Comparison of ENCODE assay signal across 10 mouse cellular contexts in genomic region chr13:52187841-52188604, GRCm38 (mm10).
A peak's percentile ranks its signal among the peaks of the same experiment; 100 is the strongest.
DNase-seq lines count a peak whose midpoint lies in the region; ATAC-seq and TF ChIP-seq lines count a peak whose summit lies in the region.
"Had no signal": no experiment of that assay in that cellular context is flagged by ENCODE, and none has a peak within 500 bp of the region (broad histone marks: within the 10 kb centered on the region; RNA-seq: fewer than 3 reads in every experiment).

No protein-coding gene starts in this region.

- no peaks in the 10 kb centered on the region for H3K9me3 ChIP-seq in neural tube, embryonic 12.5 days
- no peaks in the 10 kb centered on the region for H3K9me3 ChIP-seq in neural tube, embryonic 15.5 days (replicated peaks)
- H3K9me3 ChIP-seq: embryonic facial prominence, embryonic 13.5 days had no signal

- ATAC-seq in neural tube, embryonic 12.5 days (ENCODE audit: low FRiP score, low read depth) = 0 out of 2 replicates have a peak, but pooled peaks have one; percentile 50
- ATAC-seq in neural tube, embryonic 15.5 days (ENCODE audit: low FRiP score) = no peak
- ATAC-seq in megakaryocyte-erythroid progenitor cell, adult 5-6 weeks (replicated peaks; ENCODE audit: low FRiP score, low TSS enrichment, poor library complexity, severe bottlenecking) = no peak

- peaks cover 14% of the 10 kb centered on the region for H3K4me1 ChIP-seq in neural tube, embryonic 12.5 days
- H3K4me1 ChIP-seq in neural tube, embryonic 15.5 days = peaks cover 15% of the 10 kb centered on the region
- no peaks in the 10 kb centered on the region for H3K4me1 ChIP-seq in lung, adult 2 months (ENCODE audit: control insufficient read depth, insufficient read depth, low read length)

- no peaks in the 10 kb centered on the region for H3K36me3 ChIP-seq in neural tube, embryonic 12.5 days
- no peaks in the 10 kb centered on the region for H3K36me3 ChIP-seq in neural tube, embryonic 15.5 days
- H3K36me3 ChIP-seq: embryonic facial prominence, embryonic 13.5 days had no signal

- no peak overlapping the region for H3K9ac ChIP-seq in neural tube, embryonic 12.5 days
- no peak overlapping the region for H3K9ac ChIP-seq in neural tube, embryonic 15.5 days (replicated peaks)
- H3K9ac ChIP-seq: embryonic facial prominence, embryonic 13.5 days had no signal

- DNase-seq in cerebellum, adult 11-12 months = peak; percentile 8
- no peak for DNase-seq in cerebellum, adult 18-20 months
- peak; percentile 19 for DNase-seq in liver
- no peak for DNase-seq in thymus, postnatal 25 days
- DNase-seq in lung, adult 2 months = no peak
- DNase-seq: kidney, adult 18-20 months had no signal

- TF ChIP-seq CTCF in lung, adult 2 months (IDR thresholded peaks at IDR 0.05; ENCODE audit: insufficient read depth, low read length) = no peak

- H3K27ac ChIP-seq in neural tube, embryonic 12.5 days = no peak overlapping the region
- no peak overlapping the region for H3K27ac ChIP-seq in neural tube, embryonic 15.5 days (replicated peaks)
- H3K27ac ChIP-seq: embryonic facial prominence, embryonic 13.5 days had no signal

- no peak overlapping the region for H3K4me3 ChIP-seq in neural tube, embryonic 12.5 days
- H3K4me3 ChIP-seq in neural tube, embryonic 15.5 days (replicated peaks) = no peak overlapping the region
- no peak overlapping the region for H3K4me3 ChIP-seq in lung, adult 2 months (replicated peaks; ENCODE audit: extremely low read depth, low read depth, low read length)
- H3K4me3 ChIP-seq: embryonic facial prominence, embryonic 13.5 days had no signal

- no peak overlapping the region for H3K4me2 ChIP-seq in neural tube, embryonic 12.5 days (replicated peaks)
- H3K4me2 ChIP-seq in neural tube, embryonic 15.5 days = no peak overlapping the region
- H3K4me2 ChIP-seq: embryonic facial prominence, embryonic 13.5 days had no signal

- H3K27me3 ChIP-seq in neural tube, embryonic 12.5 days (replicated peaks) = no peaks in the 10 kb centered on the region
- 0 out of 2 replicates have a peak, but pooled peaks cover 2% of the 10 kb centered on the region for H3K27me3 ChIP-seq in neural tube, embryonic 15.5 days (replicated peaks)
- H3K27me3 ChIP-seq: embryonic facial prominence, embryonic 13.5 days had no signal

- TF ChIP-seq POLR2A in lung, adult 2 months (IDR thresholded peaks at IDR 0.05; ENCODE audit: borderline replicate concordance, extremely low read depth, low read depth, low read length) = no peak

- 87% methylated on average over 8 of the region's 8 CpGs for WGBS in neural tube, embryonic 12.5 days
- 83% methylated on average over 8 of the region's 8 CpGs for WGBS in neural tube, embryonic 15.5 days
- 85% methylated on average over 8 of the region's 8 CpGs for WGBS in lung, adult 2 months

Comparison
In these comparisons a context has a peak if more than half of its experiments do, and no peak if none do; other contexts are left out.
1. DNase-seq: peak in cerebellum, adult 11-12 months (single experiment) and liver (single experiment); none in cerebellum, adult 18-20 months (0 of 2), thymus, postnatal 25 days (single experiment) and lung, adult 2 months (single experiment).